Mouse (Mus musculus): Measurements from ENCODE around the gene Elmsan1.

- TF ChIP-seq CTCF (conservative IDR thresholded peaks at IDR 0.05; ENCODE audit: insufficient read depth, insufficient read length, low read depth, low read length) (no peak), POLR2A (IDR thresholded peaks at IDR 0.05; ENCODE audit: low read depth, low read length) (no peak)
These were observed 48.1 kb downstream of the Elmsan1 start for GRCm38 (mm10) chr12:84170610-84171009.

All from kidney, adult 2 months (tissue).